Mouse (Mus musculus) embryonic fibroblast, embryonic 13.5 days (primary cell): ENCODE results near the gene Zbtb22.

Experiments used
- CTCF ChIP-seq: IDR thresholded peaks from 2 replicates; pipeline ENCODE4 v1.5.1; 2011; ENCODE audit warnings: mild to moderate bottlenecking, control low read depth, low read length, moderate library complexity, borderline replicate concordance; ENCODE audit not compliant: insufficient read depth
- POLR2A ChIP-seq: IDR thresholded peaks from 2 replicates; pipeline ENCODE4 v1.6.1; 2011; ENCODE audit warnings: low read depth, mild to moderate bottlenecking, control low read depth, low read length, moderate library complexity

- TF ChIP-seq CTCF (no peak), POLR2A (no peak)
These were observed 23.3 kb upstream of the Zbtb22 start for GRCm38 (mm10) chr17:33892429-33892828.
